Mouse (Mus musculus): Measurements from ENCODE around the gene Camk1d.

DNA sequence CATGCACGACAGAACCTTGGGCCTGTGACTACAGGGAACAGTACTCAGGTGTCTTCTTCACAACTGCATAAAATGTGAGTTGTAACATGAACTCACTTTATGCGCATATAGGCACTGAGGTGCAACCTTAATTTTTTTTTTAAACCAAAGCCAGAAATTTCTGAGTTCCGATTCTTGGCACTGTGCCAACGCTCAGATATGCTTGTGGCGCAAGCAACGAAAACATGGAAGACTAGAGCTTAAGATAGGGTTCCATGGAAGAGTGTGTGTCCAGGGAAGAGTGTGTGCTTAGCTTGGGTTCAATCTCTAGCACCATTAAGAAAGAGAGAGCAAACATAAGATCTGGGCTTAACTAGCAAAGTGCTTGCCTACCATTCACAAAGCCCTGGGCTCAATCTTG, 62.2 kb downstream of the Camk1d start:
- TF ChIP-seq ELF1 (IDR thresholded peaks at IDR 0.05; ENCODE audit: low read depth, low read length): no peak
- TF ChIP-seq CTCF (conservative IDR thresholded peaks at IDR 0.05 in 1 of 2, IDR thresholded peaks at IDR 0.05 in 1 of 2; ENCODE audit: low read depth in 2 of 2, low read length in 2 of 2): no peak
- TF ChIP-seq ZKSCAN1 (IDR thresholded peaks at IDR 0.05; ENCODE audit: borderline replicate concordance, low read depth, low read length): no peak
- no peak for TF ChIP-seq ZMIZ1 (IDR thresholded peaks at IDR 0.05; ENCODE audit: low read depth, low read length)
- TF ChIP-seq NELFE (IDR thresholded peaks at IDR 0.05; ENCODE audit: low read depth, low read length): no peak
- TF ChIP-seq HCFC1 (IDR thresholded peaks at IDR 0.05; ENCODE audit: low read depth, low read length): no peak
